Mouse (Mus musculus) stomach, embryonic 16.5 days (tissue): ENCODE results near the gene Cnmd. TPM values are rescaled to one million over a fixed set of nuclear protein-coding genes. Genes with fewer than 3 reads are reported as not detected.

Experiments used
- ATAC-seq: fragments of 200-750 bp; cut with Nextera tagmentation; 2 replicates; pipeline ENCODE4 v1.8.0; 2017; ENCODE audit warnings: moderate number of reproducible peaks, moderate TSS enrichment; ENCODE audit not compliant: insufficient read depth, low FRiP score
- H3K27ac ChIP-seq: fragments of 300-500 bp; sonication (generic); 2 replicates; pipeline ENCODE4 v1.5.1; 2014; ENCODE audit warnings: low read length
- H3K27me3 ChIP-seq: fragments of 300-500 bp; sonication (generic); 2 replicates; pipeline ENCODE4 v1.6.1; 2014; ENCODE audit warnings: low read length, control low read depth, mixed read lengths; ENCODE audit not compliant: control insufficient read depth, insufficient read depth
- H3K36me3 ChIP-seq: fragments of 300-500 bp; sonication (generic); 2 replicates; pipeline ENCODE4 v1.6.1; 2014; ENCODE audit warnings: low read length; ENCODE audit not compliant: control insufficient read depth, insufficient read depth
- H3K4me1 ChIP-seq: fragments of 300-500 bp; sonication (generic); 2 replicates; pipeline ENCODE4 v1.6.1; 2014; ENCODE audit warnings: low read length, control low read depth, mixed read lengths; ENCODE audit not compliant: control insufficient read depth, insufficient read depth
- H3K4me2 ChIP-seq: fragments of 300-500 bp; sonication (generic); 2 replicates; pipeline ENCODE4 v1.6.1; 2014; ENCODE audit warnings: low read depth, low read length, mixed read lengths
- H3K4me3 ChIP-seq: fragments of 300-500 bp; sonication (generic); replicated peaks from 2 replicates; pipeline ENCODE4 v1.5.1; 2014; ENCODE audit warnings: mild to moderate bottlenecking, low read length
- H3K9ac ChIP-seq: fragments of 300-500 bp; sonication (generic); 2 replicates; pipeline ENCODE4 v1.6.1; 2014; ENCODE audit warnings: low read length
- H3K9me3 ChIP-seq: fragments of 300-500 bp; sonication (generic); replicated peaks from 2 replicates; pipeline ENCODE4 v1.6.1; 2016; ENCODE audit warnings: low read length, control low read depth; ENCODE audit not compliant: control insufficient read depth
- WGBS: fragments of 180-500 bp; shearing (Covaris S2); extraction: QIAGEN DNeasy Blood & Tissue Kit; methylation state at CpG from one replicate; pipeline ENCODE4 v1.1.7; 2014; 5-methylcytosine and 5-hydroxymethylcytosine counted together
- polyA plus RNA-seq: library from polyadenylated mRNA; unstranded; fragments of >200 nt; fragmentation: Nextera tagmentation; extraction: Ambion mirVana; gene quantifications from 2 replicates; pipeline ENCODE4 v1.2.1, GENCODE M21; 2015

The Cnmd gene
- polyA plus RNA-seq, 1 experiment from 2014 or later = 3.1 TPM

DNA sequence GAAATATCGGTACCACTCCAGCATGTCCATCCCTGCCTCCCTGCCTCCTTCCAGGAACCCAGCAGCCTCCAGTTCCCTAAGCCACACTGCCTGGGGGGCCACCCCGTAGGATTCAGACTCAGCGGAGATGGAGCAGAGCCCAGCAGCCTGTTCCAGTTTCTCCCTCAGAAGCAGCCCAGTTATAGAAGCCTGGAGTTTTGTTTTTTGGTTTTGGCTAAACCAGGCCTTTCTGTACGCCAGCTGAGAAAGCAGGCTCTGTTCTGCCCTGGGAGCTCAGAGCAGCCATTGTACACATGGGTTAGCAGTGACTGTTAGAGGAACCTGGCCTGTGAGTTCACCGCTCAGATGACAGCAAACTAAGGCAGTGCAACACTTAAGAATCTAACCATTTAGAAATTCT lies 3.7 kb downstream of the Cnmd start:
- Histone ChIP-seq H3K4me3 (no peak overlapping the region), H3K9ac (no peak overlapping the region), H3K36me3 (no peaks in the 10 kb centered on the region), H3K4me2 (no peak overlapping the region), H3K9me3 (no peaks in the 10 kb centered on the region), H3K27ac (no peak overlapping the region), H3K27me3 (no peaks in the 10 kb centered on the region), H3K4me1 (0 out of 2 replicates have a peak, but pooled peaks cover 6% of the 10 kb centered on the region)
- 73% methylated on average over 5 of the region's 5 CpGs for WGBS
- ATAC-seq = peak; percentile 35; the same call in 1 of the 2 replicates

DNA sequence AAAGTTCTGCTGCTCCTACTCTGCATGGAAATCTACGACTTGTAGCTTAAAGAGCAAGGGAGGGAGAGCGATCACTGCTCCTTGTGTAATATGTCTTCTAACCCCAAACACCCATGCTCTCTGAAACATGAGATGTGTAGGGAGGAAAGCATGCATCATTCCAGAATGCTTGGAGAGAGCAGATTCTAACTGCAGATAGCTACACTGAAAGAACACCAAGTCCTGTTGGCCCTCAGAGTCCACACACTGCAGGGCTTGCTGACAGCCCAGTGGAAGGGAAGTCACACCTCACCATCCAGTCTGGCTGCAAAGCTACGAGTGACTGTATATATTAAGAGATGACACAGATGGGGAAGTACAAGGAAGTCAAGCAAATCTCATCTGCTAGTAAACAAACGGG lies 9.3 kb downstream of the Cnmd start:
- WGBS = 44% methylated on average over 4 of the region's 4 CpGs
- ATAC-seq = no peak

GRCm38 (mm10) chr14:79649680-79650079 lies 12.3 kb downstream of the Cnmd start:
- 46% methylated on average over 3 of the region's 3 CpGs for WGBS
- Histone ChIP-seq H3K9ac (no peak overlapping the region), H3K27me3 (no peaks in the 10 kb centered on the region), H3K27ac (no peak overlapping the region), H3K9me3 (no peaks in the 10 kb centered on the region), H3K4me2 (no peak overlapping the region), H3K4me3 (no peak overlapping the region), H3K4me1 (no peaks in the 10 kb centered on the region), H3K36me3 (no peaks in the 10 kb centered on the region)
- ATAC-seq = no peak

More for the DNA sequence above, 9.3 kb downstream of the Cnmd start:
- H3K9ac ChIP-seq = no peak overlapping the region
- H3K36me3 ChIP-seq = no peaks in the 10 kb centered on the region
- H3K27me3 ChIP-seq = no peaks in the 10 kb centered on the region
- no peak overlapping the region for H3K4me2 ChIP-seq
- no peaks in the 10 kb centered on the region for H3K9me3 ChIP-seq
- no peak overlapping the region for H3K4me3 ChIP-seq
- no peak overlapping the region for H3K27ac ChIP-seq
- no peaks in the 10 kb centered on the region for H3K4me1 ChIP-seq

DNA sequence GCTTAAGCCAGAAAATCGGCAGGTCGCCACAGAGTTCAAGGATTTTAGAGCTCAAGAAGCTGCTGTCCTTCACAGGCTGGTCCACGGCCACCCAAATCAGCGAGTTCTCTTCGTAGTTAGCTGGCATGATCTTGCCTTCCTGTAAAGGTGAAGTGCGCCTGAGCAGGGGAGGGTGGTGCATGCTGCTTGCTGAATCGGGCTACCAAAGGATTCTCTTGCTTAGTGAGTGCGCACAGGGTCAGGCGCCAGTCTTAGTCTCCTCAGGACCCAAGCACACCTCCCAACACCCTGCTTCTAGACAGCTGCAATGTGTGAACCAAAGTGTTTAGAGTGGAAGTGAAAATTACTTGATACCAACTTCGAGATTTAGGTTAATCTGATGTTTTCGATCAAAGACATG lies 16.6 kb downstream of the Cnmd start:
- Histone ChIP-seq H3K27ac (no peak overlapping the region), H3K4me2 (no peak overlapping the region), H3K27me3 (no peaks in the 10 kb centered on the region), H3K4me3 (no peak overlapping the region), H3K9me3 (no peaks in the 10 kb centered on the region), H3K36me3 (no peaks in the 10 kb centered on the region), H3K9ac (no peak overlapping the region), H3K4me1 (no peaks in the 10 kb centered on the region)
- ATAC-seq = no peak
- 19% methylated on average over 11 of the region's 11 CpGs for WGBS

- 74% methylated on average over 9 of the region's 9 CpGs for WGBS
- no peak for ATAC-seq
- Histone ChIP-seq H3K9me3 (no peaks in the 10 kb centered on the region), H3K4me3 (no peak overlapping the region), H3K9ac (no peak overlapping the region), H3K4me1 (no peaks in the 10 kb centered on the region), H3K27ac (no peak overlapping the region), H3K36me3 (no peaks in the 10 kb centered on the region), H3K27me3 (no peaks in the 10 kb centered on the region), H3K4me2 (no peak overlapping the region)
Measured at GRCm38 (mm10) chr14:79642063-79642462, 19.9 kb downstream of the Cnmd start.

- Histone ChIP-seq H3K27me3 (no peaks in the 10 kb centered on the region), H3K4me3 (no peak overlapping the region), H3K4me1 (no peaks in the 10 kb centered on the region), H3K36me3 (peaks cover under 1% of the 10 kb centered on the region; the same call in 1 of the 2 replicates), H3K9me3 (no peaks in the 10 kb centered on the region; the same call in 1 of the 2 replicates), H3K27ac (no peak overlapping the region), H3K4me2 (no peak overlapping the region), H3K9ac (no peak overlapping the region)
- ATAC-seq = no peak
- WGBS = 67% methylated on average over 4 of the region's 4 CpGs
Measured at GRCm38 (mm10) chr14:79636814-79637213, 25.2 kb downstream of the Cnmd start.

GRCm38 (mm10) chr14:79633196-79633595 lies 28.8 kb downstream of the Cnmd start:
- no peaks in the 10 kb centered on the region for H3K4me1 ChIP-seq
- ATAC-seq = no peak
- H3K36me3 ChIP-seq = peaks cover 8% of the 10 kb centered on the region
- WGBS = 88% methylated on average over 2 of the region's 2 CpGs
- no peak overlapping the region for H3K4me2 ChIP-seq
- H3K4me3 ChIP-seq = no peak overlapping the region
- H3K27me3 ChIP-seq = no peaks in the 10 kb centered on the region
- H3K9me3 ChIP-seq = no peaks in the 10 kb centered on the region; the same call in 1 of the 2 replicates
- no peak overlapping the region for H3K9ac ChIP-seq
- H3K27ac ChIP-seq = no peak overlapping the region

GRCm38 (mm10) chr14:79632330-79632729 lies 29.6 kb downstream of the Cnmd start:
- Histone ChIP-seq H3K4me1 (no peaks in the 10 kb centered on the region), H3K4me3 (no peak overlapping the region), H3K36me3 (peaks cover 8% of the 10 kb centered on the region), H3K9me3 (no peaks in the 10 kb centered on the region; the same call in 1 of the 2 replicates), H3K4me2 (no peak overlapping the region), H3K27me3 (no peaks in the 10 kb centered on the region), H3K9ac (no peak overlapping the region), H3K27ac (no peak overlapping the region)
- no peak for ATAC-seq
- WGBS = 80% methylated on average over 6 of the region's 6 CpGs

- H3K36me3 ChIP-seq = peaks cover 15% of the 10 kb centered on the region; the same call in 1 of the 2 replicates
Measured at GRCm38 (mm10) chr14:79621143-79621542, 40.8 kb downstream of the Cnmd start.

DNA sequence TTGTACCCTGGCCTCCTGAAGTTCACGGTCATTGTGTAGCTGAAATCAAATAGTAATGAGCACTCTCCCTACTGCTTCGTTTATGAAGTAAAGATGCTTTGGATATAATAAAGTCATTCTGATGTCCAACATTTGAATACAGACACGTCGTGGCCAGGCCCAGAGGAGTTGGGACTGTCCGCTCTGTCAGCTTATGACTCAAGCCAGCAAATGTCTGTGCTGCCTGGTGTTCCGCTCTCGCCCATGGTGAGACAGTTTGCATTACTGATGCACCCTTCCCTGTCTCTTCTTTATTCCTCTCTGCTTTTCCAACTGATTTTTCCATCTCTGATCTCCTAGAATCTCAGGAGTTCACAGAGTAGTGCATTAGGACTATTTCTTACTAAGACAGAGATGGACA lies 42.2 kb downstream of the Cnmd start:
- 96% methylated on average over 7 of the region's 7 CpGs for WGBS
- Histone ChIP-seq H3K27me3 (no peaks in the 10 kb centered on the region), H3K36me3 (peaks cover 13% of the 10 kb centered on the region; the same call in 1 of the 2 replicates), H3K4me3 (no peak overlapping the region), H3K9ac (no peak overlapping the region), H3K9me3 (no peaks in the 10 kb centered on the region), H3K27ac (no peak overlapping the region), H3K4me2 (no peak overlapping the region), H3K4me1 (no peaks in the 10 kb centered on the region)
- no peak for ATAC-seq

More at GRCm38 (mm10) chr14:79621143-79621542, 40.8 kb downstream of the Cnmd start:
- H3K9me3 ChIP-seq = no peaks in the 10 kb centered on the region
- no peak overlapping the region for H3K27ac ChIP-seq
- H3K4me3 ChIP-seq = no peak overlapping the region
- H3K4me2 ChIP-seq = no peak overlapping the region
- H3K27me3 ChIP-seq = no peaks in the 10 kb centered on the region
- WGBS = 50% methylated on average over 3 of the region's 3 CpGs
- no peaks in the 10 kb centered on the region for H3K4me1 ChIP-seq
- ATAC-seq = no peak
- H3K9ac ChIP-seq = no peak overlapping the region
